Mouse (Mus musculus): ENCODE data around the gene Scp2d1. TPM values are rescaled to one million over a fixed set of nuclear protein-coding genes. Genes with fewer than 3 reads are reported as not detected.

Gene Scp2d1
- total RNA-seq, 2 experiments from 2014 or later, result not detected

Other genes starting within 250 kb of the Scp2d1 start
- 37.5 and 51.5 TPM in 2 replicates for gene Smim26, start 229.6 kb upstream of the Scp2d1 start, total RNA-seq (2014; fragmentation: Nextera tagmentation)
- gene Smim26, start 229.6 kb upstream of the Scp2d1 start, total RNA-seq (2017), result 7.7 and 31.1 TPM in 2 replicates
- gene Dtd1, start 223.8 kb upstream of the Scp2d1 start, total RNA-seq (2014; fragmentation: Nextera tagmentation), result 38.9 and 47.5 TPM in 2 replicates
- 91.2 and 95.0 TPM in 2 replicates for gene Dtd1, start 223.8 kb upstream of the Scp2d1 start, total RNA-seq (2017)